Mouse (Mus musculus): ENCODE data around the gene Vmn2r49. TPM values are rescaled to one million over a fixed set of nuclear protein-coding genes. Genes with fewer than 3 reads are reported as not detected.
"Not testable (repeated sequence)": the region's sequence is repeated elsewhere in the genome, so short reads cannot be mapped to it uniquely, and the experiment has no call there.

Vmn2r49 gene
- not detected in 2 replicates for polyA plus RNA-seq (2012; rRNA removed)

DNA sequence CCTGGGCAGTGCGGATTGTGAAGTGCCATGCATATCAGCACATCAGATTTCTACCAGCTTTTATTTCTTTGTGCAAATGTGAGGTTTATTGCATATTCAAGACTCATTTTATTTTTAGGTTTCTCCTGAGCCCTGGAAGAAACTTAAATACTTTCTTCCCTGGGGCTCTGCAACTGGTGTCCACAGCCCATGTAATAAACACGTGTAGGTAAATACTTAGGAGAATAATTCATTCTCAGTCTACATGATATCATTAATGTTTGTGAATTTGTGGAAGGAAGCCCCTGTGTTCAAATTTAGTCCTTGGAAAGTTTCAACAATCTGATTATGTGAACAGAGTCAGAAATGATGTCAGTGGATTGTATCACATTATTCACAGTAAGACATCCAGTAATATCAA is at the start of gene Vmn2r49:
Gene Vmn2r49, minus strand, starts transcription at position 101 of the 400 bp plus-strand sequence.
- not testable (repeated sequence) for H3K4me3 ChIP-seq (ENCODE audit: extremely low read depth, insufficient read depth, insufficient read length); H3K27ac ChIP-seq (ENCODE audit: insufficient read depth, low read length); H3K4me1 ChIP-seq (ENCODE audit: control insufficient read depth, insufficient read depth, insufficient read length); DNase-seq (ENCODE audit: low read depth in 1 of 2, low spot score in 2 of 2); H3K27me3 ChIP-seq (ENCODE audit: control insufficient read depth, insufficient read depth, low read length); H3K36me3 ChIP-seq (ENCODE audit: control insufficient read depth, insufficient read depth, low read length)
- 53% methylated on average over 2 of the region's 2 CpGs for WGBS

DNA sequence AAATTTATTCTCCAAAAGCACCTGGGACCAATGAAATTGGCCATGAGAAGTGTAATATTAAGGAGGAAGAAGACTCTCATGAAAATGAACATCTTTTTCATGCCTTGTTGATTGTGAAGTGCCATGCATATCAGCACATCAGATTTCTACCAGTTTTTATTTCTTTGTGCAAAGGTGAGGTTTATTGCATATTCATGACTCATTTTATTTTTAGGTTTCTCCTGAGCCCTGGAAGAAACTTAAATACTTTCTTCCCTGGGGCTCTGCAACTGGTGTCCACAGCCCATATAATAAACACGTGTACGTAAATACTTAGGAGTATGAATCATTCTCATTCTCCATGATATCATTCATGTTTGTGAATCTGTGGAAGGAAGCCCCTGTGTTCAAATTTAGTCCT is 38.6 kb downstream of the Vmn2r49 start, which contains the start of gene Vmn2r48:
Gene Vmn2r48, minus strand, starts transcription at position 101 of the 400 bp plus-strand sequence.
- H3K4me1 ChIP-seq (ENCODE audit: control insufficient read depth, insufficient read depth, insufficient read length); H3K27ac ChIP-seq (ENCODE audit: insufficient read depth, low read length); H3K27me3 ChIP-seq (ENCODE audit: control insufficient read depth, insufficient read depth, low read length); H3K4me3 ChIP-seq (ENCODE audit: extremely low read depth, insufficient read depth, insufficient read length); DNase-seq (ENCODE audit: low read depth in 1 of 2, low spot score in 2 of 2); H3K36me3 ChIP-seq (ENCODE audit: control insufficient read depth, insufficient read depth, low read length): not testable (repeated sequence)
- 89% methylated on average over 2 of the region's 2 CpGs for WGBS

Other genes with a start within 250 kb of the Vmn2r49 start
- gene Vmn2r46, start 221.7 kb downstream of the Vmn2r49 start, polyA plus RNA-seq (2012; rRNA removed): not detected in 2 replicates
- gene Vmn2r47, start 150.9 kb downstream of the Vmn2r49 start, polyA plus RNA-seq (2012; rRNA removed): not detected in 2 replicates
- not detected in 2 replicates for gene Vmn2r48, start 38.7 kb downstream of the Vmn2r49 start, polyA plus RNA-seq (2012; rRNA removed)
- gene Vmn2r50, start 61.0 kb upstream of the Vmn2r49 start, polyA plus RNA-seq (2012; rRNA removed): not detected in 2 replicates
- not detected in 2 replicates for gene Vmn2r51, start 113.5 kb upstream of the Vmn2r49 start, polyA plus RNA-seq (2012; rRNA removed)
- gene Vmn2r52, start 184.3 kb upstream of the Vmn2r49 start, polyA plus RNA-seq (2012; rRNA removed): not detected in 2 replicates

Measured in spleen, adult 2 months (tissue).